Mouse (Mus musculus) cerebellum, adult 9-10 months (tissue): ENCODE measurements at regions not wholly inside any gene's neighbourhood (a gene's known extent, or its start where the extent isn't known, plus 50 kb on each side); places are given as distances from the start of the nearest gene placed in this dataset.
"Not testable (repeated sequence)": the region's sequence is repeated elsewhere in the genome, so short reads cannot be mapped to it uniquely, and the experiment has no call there.

Experiments
- DNase-seq: peaks from one replicate; pipeline ENCODE4 v3.0.0; 2022

- peak; percentile 51 for DNase-seq
Observed at GRCm38 (mm10) chr5:77807726-77808125, 399.9 kb upstream of the Igfbp7 start.

GRCm38 (mm10) chr5:77806334-77807157 lies 398.7 kb upstream of the Igfbp7 start:
- DNase-seq, result no peak

GRCm38 (mm10) chr5:77805796-77806195 lies 398.0 kb upstream of the Igfbp7 start:
- no peak for DNase-seq

GRCm38 (mm10) chr5:77805303-77805702 lies 397.5 kb upstream of the Igfbp7 start:
- DNase-seq, result no peak

DNA sequence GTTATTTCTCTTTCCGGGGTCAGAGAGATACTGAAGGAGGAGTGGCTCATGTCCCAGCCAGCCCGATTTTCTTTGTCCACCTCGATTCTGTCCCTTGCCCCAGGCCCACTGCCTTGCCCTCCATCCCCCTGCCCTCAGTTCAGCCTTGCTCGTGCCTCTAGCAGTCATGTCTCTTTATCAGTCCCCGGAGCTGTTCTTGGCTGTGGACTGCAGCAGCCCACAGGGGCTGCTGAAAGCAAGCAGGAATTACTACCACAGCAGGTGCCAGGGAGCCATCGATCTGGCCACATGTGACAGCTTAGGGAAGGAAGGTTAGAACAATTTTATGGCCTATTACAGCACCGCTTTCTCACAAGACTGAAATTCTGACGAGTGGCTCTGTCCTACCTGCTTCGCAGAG lies 396.3 kb upstream of the Igfbp7 start:
- DNase-seq, result no peak

GRCm38 (mm10) chr5:77803562-77803961 lies 395.7 kb upstream of the Igfbp7 start:
- DNase-seq, result peak; percentile 48

DNA sequence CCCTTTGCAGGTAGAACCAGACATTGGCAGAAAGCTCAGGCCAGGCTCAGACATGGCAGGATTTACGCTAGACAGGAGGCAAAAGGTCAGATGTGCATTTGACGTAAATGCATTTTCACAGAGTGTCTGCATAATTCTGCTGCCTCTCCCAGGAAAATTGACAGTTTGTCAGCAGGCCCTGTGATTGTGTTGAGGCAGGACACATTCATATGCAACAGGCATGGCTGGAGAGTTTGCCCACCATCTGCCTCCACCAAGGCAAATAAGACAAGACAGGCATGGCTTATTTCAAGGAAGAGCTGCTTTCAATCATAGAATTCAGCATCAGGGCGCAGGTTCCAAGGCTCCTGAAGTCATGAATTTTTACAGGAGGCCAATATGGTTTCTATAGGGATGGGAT lies 389.1 kb upstream of the Igfbp7 start:
- no peak for DNase-seq

DNA sequence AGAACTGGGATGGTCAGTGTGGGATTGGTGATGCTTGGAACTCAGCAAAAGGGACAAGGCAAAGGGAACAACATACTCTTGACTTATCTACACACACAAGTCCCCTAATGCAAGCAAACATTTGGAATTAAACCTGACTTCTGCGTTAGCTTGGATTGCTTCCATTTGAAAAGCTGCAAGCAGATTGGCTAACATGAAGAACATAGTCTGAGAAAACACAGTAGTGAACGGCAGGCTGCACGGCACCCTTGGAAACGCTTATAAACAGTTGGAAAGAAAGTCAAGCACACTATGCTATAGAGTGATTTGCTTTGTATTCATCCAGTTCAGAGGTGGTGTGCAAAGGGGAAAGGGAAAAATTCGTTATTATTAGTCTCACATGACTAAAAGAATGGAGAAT lies 387.9 kb upstream of the Igfbp7 start:
- DNase-seq, result no peak

DNA sequence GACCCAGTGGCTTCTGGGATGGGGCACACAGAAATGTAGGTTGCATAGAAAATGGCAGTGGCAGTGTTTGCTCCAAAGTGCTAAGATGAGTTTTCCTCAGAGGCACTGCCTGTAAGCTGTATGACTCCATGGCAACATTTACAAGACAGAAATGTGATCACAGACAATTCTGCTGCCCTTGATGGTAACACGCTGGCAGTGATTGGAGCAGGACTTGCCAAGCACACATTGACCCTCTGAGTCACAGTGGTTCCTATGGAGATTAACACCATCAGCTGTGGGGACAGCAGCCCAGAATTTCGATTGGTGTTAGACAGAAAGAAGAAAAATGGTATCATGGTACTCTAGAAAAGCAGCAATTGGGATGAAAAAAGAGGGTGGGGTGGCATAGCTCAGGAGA lies 376.1 kb upstream of the Igfbp7 start:
- DNase-seq, result no peak

DNA sequence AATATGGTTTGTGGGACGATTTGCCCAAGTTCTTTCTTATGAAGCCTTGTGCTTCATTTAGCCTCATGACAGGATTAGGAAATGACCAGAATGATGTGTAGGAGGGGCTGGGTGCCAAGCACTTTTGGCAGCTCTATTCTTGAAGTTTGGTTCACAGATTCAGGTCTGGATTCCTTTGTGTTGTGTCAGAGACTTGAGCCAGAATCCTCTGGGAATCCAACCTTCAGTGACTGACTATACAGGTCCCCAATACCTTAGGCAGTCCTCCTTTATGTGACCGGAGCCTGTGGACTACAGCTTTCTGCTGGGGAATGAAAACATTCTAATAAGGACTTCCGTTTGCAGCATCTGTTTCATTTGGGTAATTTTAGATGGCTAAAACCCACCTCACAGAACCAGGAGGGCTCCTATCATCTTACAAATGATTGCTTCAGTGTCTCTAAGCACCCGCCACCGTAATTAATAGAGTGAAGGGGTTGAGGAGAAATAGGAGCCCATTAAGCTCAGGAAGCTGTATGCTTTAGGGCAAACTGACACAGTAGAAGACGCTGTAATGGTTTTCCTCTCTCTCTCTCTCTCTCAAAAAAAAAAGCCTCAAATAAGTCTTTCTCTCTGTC lies 354.7 kb upstream of the Igfbp7 start:
- no peak for DNase-seq

GRCm38 (mm10) chr5:77762013-77762412 lies 354.2 kb upstream of the Igfbp7 start:
- DNase-seq, result no peak

DNA sequence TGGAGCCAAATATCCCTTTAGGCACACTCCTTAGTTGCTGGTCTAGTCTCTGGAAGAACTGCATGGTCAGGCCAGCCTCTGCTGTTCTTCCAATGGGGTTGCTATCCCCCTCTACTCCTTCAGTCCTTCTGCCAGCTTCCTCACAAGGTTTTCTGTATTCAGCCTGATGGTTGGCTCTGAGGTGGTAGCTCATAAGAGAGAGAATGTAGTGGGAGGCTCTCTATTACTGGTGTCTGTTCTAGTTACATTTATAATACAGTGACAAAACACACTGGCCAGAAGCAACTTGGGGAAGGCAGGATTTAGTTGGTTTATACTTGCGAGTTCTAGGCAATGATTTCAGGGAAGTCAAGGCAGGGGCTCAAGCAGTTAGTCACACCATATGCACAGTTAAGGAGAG lies 341.1 kb upstream of the Igfbp7 start:
- DNase-seq, result no peak

GRCm38 (mm10) chr5:77746604-77747003 lies 338.8 kb upstream of the Igfbp7 start:
- DNase-seq, result no peak

- DNase-seq, result no peak
Observed at GRCm38 (mm10) chr5:77743467-77743866, 335.6 kb upstream of the Igfbp7 start.

DNA sequence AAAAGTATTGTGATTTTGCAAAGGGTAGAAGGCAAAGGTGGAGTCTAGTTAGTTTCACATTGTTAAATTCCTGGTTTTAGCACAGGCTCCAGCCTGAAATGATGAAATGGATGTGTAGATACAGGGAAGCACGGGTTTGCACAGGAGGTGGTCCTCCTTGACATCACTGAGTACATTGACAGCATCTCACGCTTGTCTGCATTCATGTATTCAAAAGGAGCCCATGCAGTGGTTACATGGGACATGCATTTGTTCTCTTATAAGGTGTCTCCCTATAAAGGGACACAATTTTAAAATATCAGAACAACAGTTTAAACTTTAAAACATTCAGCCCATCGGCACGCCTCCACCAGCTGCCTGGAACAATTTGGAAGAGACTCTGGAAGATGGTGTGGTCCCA lies 322.4 kb upstream of the Igfbp7 start:
- not testable (repeated sequence) for DNase-seq

GRCm38 (mm10) chr5:77681592-77681991 lies 273.8 kb upstream of the Igfbp7 start:
- DNase-seq, result no peak

DNA sequence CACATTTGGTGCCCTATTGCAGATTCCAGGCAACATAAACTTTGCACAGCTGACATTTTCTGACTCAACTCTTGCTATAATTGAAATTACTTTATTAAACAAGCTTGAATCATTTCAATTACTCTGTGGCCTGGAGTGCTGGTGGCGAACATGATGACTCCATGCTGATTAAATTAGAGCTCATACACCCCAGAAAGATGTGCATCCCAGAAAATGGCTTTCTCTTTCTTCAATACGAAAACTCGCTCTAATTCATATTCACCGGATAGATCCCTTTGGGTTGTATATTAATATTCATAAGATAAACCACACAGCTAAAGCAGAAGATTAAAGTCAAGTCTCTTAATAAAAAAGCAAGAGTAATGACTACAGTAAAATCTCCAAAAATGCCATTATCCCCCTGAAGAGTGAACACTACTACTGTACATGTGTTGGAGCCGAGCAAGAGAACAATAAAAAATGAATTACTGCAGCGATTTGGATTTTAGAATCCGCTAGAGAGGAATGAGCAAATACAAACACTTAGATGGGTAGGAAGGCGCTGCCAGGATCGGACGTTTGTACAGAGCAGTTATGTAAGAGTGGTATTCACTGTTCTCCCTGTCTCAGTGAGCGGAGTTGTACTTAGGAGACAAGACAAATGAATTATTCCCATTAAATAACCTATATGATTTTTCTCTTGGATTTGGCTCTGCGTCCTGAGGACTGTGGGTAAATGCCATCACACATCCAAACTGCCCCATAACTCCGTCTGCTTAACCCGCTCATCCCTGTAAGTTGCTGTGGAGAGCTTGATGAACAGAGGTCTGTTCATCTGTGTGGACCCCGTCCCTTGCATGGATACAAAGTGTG lies 264.5 kb upstream of the Igfbp7 start:
- no peak for DNase-seq

GRCm38 (mm10) chr5:77663096-77663495 lies 255.3 kb upstream of the Igfbp7 start:
- no peak for DNase-seq

DNA sequence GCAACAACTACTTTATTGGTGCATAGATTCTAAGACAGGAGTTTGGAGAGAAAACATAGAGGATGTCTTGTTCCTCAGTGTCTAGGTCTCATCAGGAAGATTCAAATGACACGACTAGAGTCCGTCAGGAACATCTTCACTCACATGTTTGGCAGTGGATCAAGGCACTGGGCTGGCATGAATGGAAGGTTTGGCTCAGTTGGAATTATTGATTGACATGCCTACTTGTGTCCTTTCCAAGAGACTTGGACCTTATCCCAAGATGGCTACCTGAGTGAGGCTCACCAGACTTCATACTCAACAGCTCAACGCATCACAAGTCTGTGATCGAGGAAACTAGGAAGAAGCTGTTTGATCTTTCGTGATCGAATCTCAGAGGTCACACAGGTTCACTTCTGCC lies 251.2 kb upstream of the Igfbp7 start:
- DNase-seq, result no peak

DNA sequence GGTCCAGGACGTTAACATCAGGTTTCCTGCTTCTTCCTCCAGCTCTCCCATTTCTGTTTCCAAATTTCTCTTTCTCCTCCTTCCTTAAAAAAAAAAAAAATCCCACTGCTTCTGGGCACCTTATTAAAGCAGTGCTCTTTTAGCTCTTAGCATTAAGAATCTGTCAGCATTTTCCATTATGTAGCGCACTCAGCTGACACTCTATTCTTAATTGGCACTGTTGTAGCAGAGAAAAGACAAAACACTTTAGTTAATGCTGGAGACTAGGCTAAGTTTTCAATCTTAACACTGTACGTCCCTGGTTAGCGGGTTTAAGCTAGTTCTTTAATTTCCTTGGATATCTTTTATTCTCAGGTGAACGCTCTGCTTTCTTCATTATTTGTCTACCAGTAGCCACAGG lies 236.8 kb upstream of the Igfbp7 start:
- DNase-seq, result no peak

DNA sequence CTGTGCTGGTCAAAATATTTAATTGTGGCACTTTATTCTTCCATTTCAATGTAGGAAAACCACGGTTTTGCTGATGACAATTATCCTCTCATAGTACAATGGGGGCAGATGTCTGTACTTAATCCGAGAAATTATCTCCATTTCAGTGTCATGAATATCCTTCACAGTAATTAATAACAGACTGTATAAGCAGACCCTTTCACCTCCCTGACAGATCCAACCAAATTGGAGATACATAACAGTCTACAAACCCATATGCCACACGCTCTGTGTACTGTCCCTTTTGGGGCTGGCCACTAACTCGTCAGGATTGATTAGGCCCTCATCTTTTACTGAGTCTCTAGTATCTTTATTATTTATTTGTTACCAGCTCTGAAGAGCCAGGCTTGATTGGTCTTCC lies 212.6 kb upstream of the Igfbp7 start:
- no peak for DNase-seq

- DNase-seq, result no peak
Observed at GRCm38 (mm10) chr5:77610496-77610895, 202.7 kb upstream of the Igfbp7 start.

DNA sequence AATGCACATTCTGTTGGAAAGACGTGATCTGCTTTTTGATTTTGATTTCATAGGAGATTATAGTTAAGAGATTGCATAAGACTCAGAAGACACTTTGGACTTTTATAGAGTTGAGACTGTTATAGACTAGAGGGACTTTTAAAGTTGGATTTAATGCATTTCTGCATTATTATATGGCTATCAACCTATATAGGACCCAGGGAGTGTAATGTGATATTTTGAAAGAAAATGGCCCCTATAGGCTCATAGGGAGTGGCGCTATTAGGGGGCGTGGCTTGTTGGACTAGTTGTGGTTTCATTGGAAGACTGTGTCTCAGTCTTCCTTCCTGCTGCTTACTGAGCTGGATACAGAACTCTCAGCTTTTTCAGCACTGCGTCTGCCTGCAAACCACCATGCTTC lies 186.9 kb upstream of the Igfbp7 start:
- no peak for DNase-seq

- DNase-seq, result no peak
Observed at GRCm38 (mm10) chr5:77589252-77589651, 181.4 kb upstream of the Igfbp7 start.
